Mouse (Mus musculus): ENCODE data around the gene Ube2d1. TPM values are rescaled to one million over a fixed set of nuclear protein-coding genes. Genes with fewer than 3 reads are reported as not detected.

Gene Ube2d1
- polyA plus RNA-seq, 1 experiment from 2014 or later = 62.9 TPM

DNA sequence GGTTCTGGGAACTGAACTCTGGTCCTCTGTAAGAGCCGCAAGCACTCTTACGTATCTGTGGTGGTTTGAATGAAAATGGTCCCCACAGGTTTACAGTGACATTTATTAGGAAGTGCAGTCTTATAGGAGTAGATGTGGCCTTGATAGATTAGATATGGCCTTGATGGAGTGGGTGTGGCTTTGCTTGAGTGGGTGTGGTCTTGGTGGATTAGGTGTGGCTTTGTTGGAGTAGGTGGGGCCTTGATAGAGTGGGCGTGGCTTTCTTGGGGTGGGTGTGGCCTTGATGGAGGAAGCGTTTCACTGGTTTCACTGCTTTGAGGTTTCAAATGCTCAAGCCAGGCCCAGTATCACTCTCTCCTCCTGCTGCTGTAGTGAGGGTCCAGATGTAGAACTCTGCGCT is 23.1 kb upstream of the Ube2d1 start:
- H3K27ac ChIP-seq = no peak overlapping the region
- WGBS (ENCODE audit: missing documents) = 83% methylated on average over 5 of the region's 5 CpGs
- H3K36me3 ChIP-seq (ENCODE audit: inconsistent target) = no peaks in the 10 kb centered on the region
- H3K79me2 ChIP-seq (ENCODE audit: inconsistent target) = no peaks in the 10 kb centered on the region
- H3K4me3 ChIP-seq (ENCODE audit: inconsistent target) = no peak overlapping the region

- Histone ChIP-seq H3K27ac (no peak overlapping the region), H3K36me3 (ENCODE audit: inconsistent target) (no peaks in the 10 kb centered on the region), H3K4me3 (ENCODE audit: inconsistent target) (peak overlapping the region; percentile 19; the same call in 1 of the 2 replicates), H3K79me2 (ENCODE audit: inconsistent target) (no peaks in the 10 kb centered on the region)
- 8% methylated on average over 5 of the region's 6 CpGs for WGBS (ENCODE audit: missing documents)
Measured at GRCm38 (mm10) chr10:71306759-71307158, 21.7 kb upstream of the Ube2d1 start.

- 23% methylated on average over 6 of the region's 6 CpGs for WGBS (ENCODE audit: missing documents)
- Histone ChIP-seq H3K4me3 (ENCODE audit: inconsistent target) (peak overlapping the region; percentile 19; the same call in 1 of the 2 replicates), H3K36me3 (ENCODE audit: inconsistent target) (no peaks in the 10 kb centered on the region), H3K79me2 (ENCODE audit: inconsistent target) (no peaks in the 10 kb centered on the region), H3K27ac (no peak overlapping the region)
Measured at GRCm38 (mm10) chr10:71306190-71306589, 21.1 kb upstream of the Ube2d1 start.

DNA sequence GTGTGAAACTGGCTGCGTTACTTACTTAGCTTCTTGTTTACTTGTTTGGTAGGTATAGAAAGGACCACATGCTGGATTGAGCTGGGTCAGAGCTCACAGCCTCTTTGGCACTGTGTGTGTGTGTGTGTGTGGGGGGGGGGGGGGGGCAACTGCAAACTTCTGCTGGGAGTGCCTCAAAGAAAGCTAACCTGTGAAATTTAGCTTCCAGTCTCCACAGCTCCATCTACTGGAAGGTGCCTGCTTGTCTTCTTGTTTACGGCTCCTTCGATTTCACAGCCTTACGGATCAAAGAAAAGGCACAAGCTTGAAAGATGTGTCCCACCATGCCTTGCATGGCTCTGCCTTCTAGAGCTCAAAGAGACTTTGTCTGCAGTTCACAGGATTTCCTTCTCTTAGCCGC is 17.4 kb upstream of the Ube2d1 start:
- no peak overlapping the region for H3K4me3 ChIP-seq (ENCODE audit: inconsistent target)
- 24% methylated on average over 5 of the region's 5 CpGs for whole genome bisulfite sequencing (ENCODE audit: missing documents)
- no peaks in the 10 kb centered on the region for H3K79me2 ChIP-seq (ENCODE audit: inconsistent target)
- no peak overlapping the region for H3K27ac ChIP-seq
- H3K36me3 ChIP-seq (ENCODE audit: inconsistent target) = no peaks in the 10 kb centered on the region

DNA sequence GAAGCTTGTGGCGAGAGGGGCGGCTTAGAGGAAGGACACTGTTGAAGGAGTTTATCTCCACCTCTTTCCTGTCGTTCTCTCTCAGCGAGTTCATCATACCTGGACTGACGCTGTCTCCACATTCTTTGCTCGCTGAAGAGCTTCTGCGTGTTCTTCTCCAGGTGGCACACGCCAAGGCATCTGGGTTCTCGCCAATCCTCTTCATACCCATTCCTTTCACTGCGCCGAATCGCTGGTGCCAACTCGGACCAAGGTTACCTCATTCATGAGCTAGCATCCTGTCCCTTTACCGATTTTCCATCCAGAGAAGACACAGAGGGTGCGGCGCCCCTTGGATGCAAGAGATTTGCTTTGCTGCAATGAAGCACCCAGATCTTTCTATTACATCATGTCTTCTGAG is 15.1 kb upstream of the Ube2d1 start:
- Histone ChIP-seq H3K4me3 (ENCODE audit: inconsistent target) (no peak overlapping the region), H3K36me3 (ENCODE audit: inconsistent target) (no peaks in the 10 kb centered on the region), H3K79me2 (ENCODE audit: inconsistent target) (no peaks in the 10 kb centered on the region), H3K27ac (no peak overlapping the region)
- WGBS (ENCODE audit: missing documents) = 74% methylated on average over 14 of the region's 16 CpGs

DNA sequence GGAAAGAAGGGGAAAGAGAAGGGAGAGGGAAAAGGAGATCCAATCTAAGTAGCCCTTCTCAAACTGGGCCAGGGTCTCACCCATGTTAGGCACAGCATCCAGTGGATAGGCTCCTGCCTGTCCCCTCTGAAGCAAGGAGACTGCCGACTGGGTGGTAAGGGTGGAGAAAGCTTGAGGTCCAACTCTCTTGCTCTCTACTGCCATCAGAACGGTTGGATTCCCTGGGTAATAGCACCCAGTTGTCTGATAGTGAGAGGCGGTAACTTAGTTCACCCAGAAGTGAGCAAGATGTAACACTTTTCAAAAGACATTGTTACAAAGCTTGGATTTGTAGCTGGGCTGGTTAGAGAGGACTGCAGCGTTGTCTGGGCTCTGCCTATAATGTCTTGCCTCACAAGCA is 8.2 kb upstream of the Ube2d1 start:
- 81% methylated on average over 4 of the region's 4 CpGs for WGBS (ENCODE audit: missing documents)
- H3K36me3 ChIP-seq (ENCODE audit: inconsistent target) = no peaks in the 10 kb centered on the region

DNA sequence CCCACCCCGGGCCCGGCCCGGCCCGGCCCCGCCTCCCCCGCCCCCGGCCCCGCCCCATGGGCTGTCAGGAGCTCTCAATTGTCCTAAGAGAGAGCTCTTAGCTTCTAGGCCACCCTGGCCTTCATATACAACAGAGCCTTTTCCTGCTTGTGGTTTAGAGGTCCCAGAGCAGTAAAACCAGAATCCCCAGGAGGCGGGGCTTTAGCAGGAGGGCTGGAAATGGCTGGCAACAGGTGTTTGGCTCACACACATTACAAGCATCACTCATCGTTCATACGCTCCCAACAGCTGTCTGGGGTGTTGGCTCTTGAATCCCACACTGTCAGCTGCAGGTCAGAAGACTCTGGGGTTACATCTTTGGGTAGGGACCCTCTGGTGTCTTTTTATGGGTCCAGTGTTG is 7.2 kb upstream of the Ube2d1 start:
- WGBS (ENCODE audit: missing documents) = 8% methylated on average over 11 of the region's 11 CpGs
- H3K4me3 ChIP-seq (ENCODE audit: inconsistent target) = no peak overlapping the region
- no peaks in the 10 kb centered on the region for H3K79me2 ChIP-seq (ENCODE audit: inconsistent target)
- no peaks in the 10 kb centered on the region for H3K36me3 ChIP-seq (ENCODE audit: inconsistent target)
- no peak overlapping the region for H3K27ac ChIP-seq

More for the DNA sequence above, 8.2 kb upstream of the Ube2d1 start:
- H3K4me3 ChIP-seq (ENCODE audit: inconsistent target) = no peak overlapping the region
- H3K27ac ChIP-seq = no peak overlapping the region
- H3K79me2 ChIP-seq (ENCODE audit: inconsistent target) = no peaks in the 10 kb centered on the region

GRCm38 (mm10) chr10:71291801-71292200 is 6.7 kb upstream of the Ube2d1 start:
- no peak overlapping the region for H3K4me3 ChIP-seq (ENCODE audit: inconsistent target)
- H3K36me3 ChIP-seq (ENCODE audit: inconsistent target) = no peaks in the 10 kb centered on the region
- H3K27ac ChIP-seq = no peak overlapping the region
- H3K79me2 ChIP-seq (ENCODE audit: inconsistent target) = no peaks in the 10 kb centered on the region
- 16% methylated on average over 4 of the region's 4 CpGs for WGBS (ENCODE audit: missing documents)

GRCm38 (mm10) chr10:71291179-71291661 is 6.2 kb upstream of the Ube2d1 start:
- Histone ChIP-seq H3K36me3 (ENCODE audit: inconsistent target) (no peaks in the 10 kb centered on the region), H3K79me2 (ENCODE audit: inconsistent target) (no peaks in the 10 kb centered on the region), H3K4me3 (ENCODE audit: inconsistent target) (no peak overlapping the region), H3K27ac (no peak overlapping the region)
- WGBS (ENCODE audit: missing documents) = 31% methylated on average over 3 of the region's 3 CpGs

- Histone ChIP-seq H3K4me3 (ENCODE audit: inconsistent target) (peak overlapping the region; percentile 69), H3K36me3 (ENCODE audit: inconsistent target) (no peaks in the 10 kb centered on the region), H3K27ac (no peak overlapping the region), H3K79me2 (ENCODE audit: inconsistent target) (peaks cover 52% of the 10 kb centered on the region)
- WGBS (ENCODE audit: missing documents) = under 1% methylated on average over 41 of the region's 41 CpGs
Measured at GRCm38 (mm10) chr10:71284511-71285125, 444 bp downstream of the Ube2d1 start.

GRCm38 (mm10) chr10:71284131-71284510 is 941 bp downstream of the Ube2d1 start:
- WGBS (ENCODE audit: missing documents) = 46% methylated on average over 8 of the region's 8 CpGs
- Histone ChIP-seq H3K27ac (no peak overlapping the region), H3K4me3 (ENCODE audit: inconsistent target) (peak overlapping the region; percentile 69), H3K79me2 (ENCODE audit: inconsistent target) (peaks cover 57% of the 10 kb centered on the region), H3K36me3 (ENCODE audit: inconsistent target) (no peaks in the 10 kb centered on the region)

GRCm38 (mm10) chr10:71273008-71273739 is 11.9 kb downstream of the Ube2d1 start:
- WGBS (ENCODE audit: missing documents) = 92% methylated on average over 9 of the region's 9 CpGs

DNA sequence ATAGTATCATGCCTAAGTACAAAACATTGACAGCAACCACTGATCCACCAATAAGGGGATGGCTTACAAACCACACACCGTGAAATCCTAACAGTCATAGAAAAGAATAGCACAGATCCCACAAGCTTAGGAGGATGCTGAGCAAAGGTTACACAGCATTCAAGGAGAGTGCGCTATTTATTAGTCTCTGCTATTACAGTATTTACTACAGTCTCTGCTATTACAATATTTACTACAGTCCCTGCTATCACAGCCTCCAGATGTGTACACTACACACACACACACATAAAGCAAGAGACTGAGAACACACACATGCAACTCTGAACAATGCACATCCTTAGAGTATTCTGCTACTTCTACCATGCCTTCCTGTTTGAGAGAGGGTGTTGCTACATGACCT is 17.1 kb downstream of the Ube2d1 start:
- H3K4me3 ChIP-seq (ENCODE audit: inconsistent target) = no peak overlapping the region
- H3K27ac ChIP-seq = no peak overlapping the region
- 76% methylated on average over 2 of the region's 2 CpGs for WGBS (ENCODE audit: missing documents)
- H3K36me3 ChIP-seq (ENCODE audit: inconsistent target) = no peaks in the 10 kb centered on the region
- H3K79me2 ChIP-seq (ENCODE audit: inconsistent target) = peaks cover 79% of the 10 kb centered on the region

More at GRCm38 (mm10) chr10:71273008-71273739, 11.9 kb downstream of the Ube2d1 start:
- Histone ChIP-seq H3K36me3 (ENCODE audit: inconsistent target) (no peaks in the 10 kb centered on the region), H3K79me2 (ENCODE audit: inconsistent target) (peaks cover 81% of the 10 kb centered on the region), H3K4me3 (ENCODE audit: inconsistent target) (no peak overlapping the region), H3K27ac (no peak overlapping the region)

GRCm38 (mm10) chr10:71267511-71267910 is 17.6 kb downstream of the Ube2d1 start:
- Histone ChIP-seq H3K79me2 (ENCODE audit: inconsistent target) (peaks cover 79% of the 10 kb centered on the region), H3K36me3 (ENCODE audit: inconsistent target) (no peaks in the 10 kb centered on the region), H3K27ac (no peak overlapping the region), H3K4me3 (ENCODE audit: inconsistent target) (no peak overlapping the region)
- WGBS (ENCODE audit: missing documents) = 94% methylated on average over 11 of the region's 11 CpGs

DNA sequence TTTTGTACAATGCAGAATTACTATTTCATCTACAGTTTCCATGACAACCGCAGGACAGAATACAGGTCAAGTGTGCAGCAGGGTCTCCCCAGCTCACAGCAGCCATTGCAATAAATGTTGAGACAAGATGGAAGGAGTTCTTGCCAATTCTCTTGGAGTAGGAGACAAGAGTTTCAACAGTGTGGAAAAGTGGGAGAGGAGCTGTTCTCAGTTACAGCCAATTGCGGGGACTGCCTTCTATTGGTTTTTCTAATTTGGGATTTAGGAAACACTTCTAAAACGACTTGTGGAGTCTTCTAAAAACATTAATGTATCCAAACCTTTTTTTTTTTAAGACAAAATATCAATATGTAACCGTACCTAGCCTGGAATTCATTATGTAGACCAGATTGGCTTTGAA is 20.0 kb downstream of the Ube2d1 start:
- H3K36me3 ChIP-seq (ENCODE audit: inconsistent target) = peaks cover 14% of the 10 kb centered on the region; the same call in 1 of the 2 replicates
- 93% methylated on average over 4 of the region's 4 CpGs for WGBS (ENCODE audit: missing documents)
- no peak overlapping the region for H3K27ac ChIP-seq
- H3K79me2 ChIP-seq (ENCODE audit: inconsistent target) = peaks cover 74% of the 10 kb centered on the region
- no peak overlapping the region for H3K4me3 ChIP-seq (ENCODE audit: inconsistent target)
